Mouse (Mus musculus) MEL-GATA-1-ER (cell line): Measurements from ENCODE around the gene Tomm34.

Experiments
- DNase-seq: peaks from one replicate; pipeline ENCODE4 v3.0.0-alpha.2; 2012; ENCODE audit warnings: low read depth; ENCODE audit errors: extremely low read depth

The Tomm34 gene

GRCm38 (mm10) chr2:164070765-164071436 is at the start of gene Tomm34:
TSS of gene Tomm34 (minus strand) at chr2:164071169.
- peak; percentile 81 for DNase-seq

DNA sequence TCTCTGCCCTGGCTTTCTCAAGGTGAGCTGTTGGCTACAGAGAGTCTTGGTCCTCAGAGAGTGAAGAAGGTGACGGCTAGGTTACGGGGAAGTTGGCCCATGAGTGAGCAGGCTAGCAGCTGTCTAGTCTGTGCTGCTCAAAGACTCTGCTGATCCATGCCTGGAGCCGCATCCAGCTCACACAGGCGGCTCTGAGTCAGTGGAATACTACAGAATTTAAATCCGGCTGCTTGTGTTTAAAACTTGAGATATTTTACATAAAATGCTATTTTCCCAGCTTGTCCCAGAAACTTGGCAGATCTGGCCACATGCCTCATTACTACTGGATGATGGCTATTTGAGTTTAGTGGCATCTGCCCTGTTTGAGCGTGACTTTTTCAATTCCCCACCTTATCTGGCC is 48.5 kb upstream of the Tomm34 start:
- no peak for DNase-seq

DNA sequence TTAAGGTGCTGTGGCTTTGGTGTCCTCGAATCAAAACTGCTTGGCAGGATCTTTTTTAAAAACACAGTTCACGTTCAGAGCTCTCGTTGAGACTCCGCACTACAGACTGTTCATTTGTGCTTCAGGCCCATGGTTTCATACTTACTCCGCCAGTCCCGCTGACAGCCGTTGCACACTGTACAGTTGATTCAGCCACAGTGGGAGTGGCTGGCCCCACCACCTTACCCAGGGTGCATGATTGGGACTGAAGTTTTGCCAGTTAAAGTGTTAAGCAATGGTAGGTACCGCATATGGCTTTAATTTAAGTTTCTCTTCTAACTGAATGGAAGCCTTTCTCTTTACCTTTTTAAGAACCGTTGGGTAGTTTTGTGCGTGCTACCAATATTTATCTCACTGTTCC is 44.6 kb upstream of the Tomm34 start:
- DNase-seq, result no peak

- no peak for DNase-seq
Observed at GRCm38 (mm10) chr2:164114051-164114450, 43.1 kb upstream of the Tomm34 start.

DNA sequence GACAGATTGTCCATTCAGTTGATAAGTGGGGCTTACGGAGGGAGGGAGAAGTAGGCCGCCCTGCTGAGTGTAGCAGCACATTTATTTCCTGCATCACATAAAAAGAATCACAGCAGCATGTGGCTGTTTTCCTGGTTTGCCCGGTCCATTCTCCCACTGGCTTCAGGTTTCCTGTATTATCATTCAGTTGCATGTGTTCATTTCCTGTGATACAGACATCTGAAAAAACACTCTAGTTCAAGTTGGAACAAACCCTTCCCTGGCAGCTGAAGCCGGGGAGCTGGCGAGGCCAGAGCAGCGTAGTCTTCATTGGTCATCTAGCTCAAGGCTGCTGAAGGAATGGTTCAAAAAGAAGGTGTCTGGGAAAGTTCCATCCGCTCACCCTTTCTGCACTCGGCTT is 40.6 kb upstream of the Tomm34 start:
- DNase-seq, result no peak

DNA sequence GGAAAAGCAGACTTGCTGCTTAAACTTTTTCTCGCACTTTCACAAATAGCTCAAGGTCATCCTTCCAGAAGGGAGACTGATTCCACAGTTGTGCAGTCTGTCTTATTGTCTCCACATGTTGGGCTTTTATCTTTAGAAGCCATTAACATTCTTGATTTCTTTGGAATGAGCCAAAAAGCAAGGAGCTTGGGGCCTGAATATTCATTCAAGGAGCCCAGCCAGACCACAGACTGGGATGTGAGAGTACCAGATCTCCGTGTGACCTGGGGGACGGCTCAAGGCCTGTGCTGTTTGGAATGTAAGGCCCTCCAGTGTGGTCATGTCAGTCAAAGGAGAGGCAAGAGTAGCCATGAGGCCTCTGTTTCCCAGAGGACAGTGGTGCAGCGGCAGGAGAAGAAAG is 37.5 kb upstream of the Tomm34 start:
- DNase-seq, result no peak

- no peak for DNase-seq
Observed at GRCm38 (mm10) chr2:164107125-164107874, 36.3 kb upstream of the Tomm34 start.

DNA sequence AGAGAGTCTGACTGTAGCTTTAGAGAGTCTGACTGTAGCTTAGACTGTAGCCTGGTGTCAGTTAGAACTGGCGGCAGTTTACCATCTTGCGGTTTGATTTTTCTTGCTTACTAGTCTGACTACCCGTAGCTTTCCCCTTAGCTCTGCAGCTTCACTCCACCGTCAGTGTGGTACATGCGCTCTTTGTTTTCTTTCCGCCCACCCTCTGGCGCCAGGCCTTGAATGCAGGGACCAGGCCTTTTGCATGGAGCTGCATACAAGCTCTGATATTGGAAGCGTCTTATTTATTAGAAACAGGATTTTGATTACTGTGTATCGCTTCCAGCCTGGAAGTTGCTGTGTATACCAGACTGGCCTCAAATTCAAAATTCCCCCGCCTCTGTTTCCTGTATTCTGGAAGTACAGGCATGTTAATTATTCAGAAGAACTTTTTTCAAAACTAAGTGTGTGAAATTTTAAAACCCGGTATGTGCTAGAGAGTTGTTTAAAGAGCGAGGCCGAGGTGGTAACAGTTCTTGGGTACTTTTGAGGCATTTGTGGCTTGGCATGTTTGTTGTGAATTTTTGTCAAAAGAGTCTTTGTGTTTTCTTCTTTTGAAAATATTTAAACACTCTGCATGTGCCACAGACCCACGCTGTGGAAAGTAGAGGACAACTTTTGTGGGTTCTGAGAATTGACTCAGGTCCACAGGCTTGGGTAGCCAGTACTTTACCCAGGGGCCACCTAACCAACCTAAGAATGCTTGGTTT is 35.5 kb upstream of the Tomm34 start:
- DNase-seq, result no peak

DNA sequence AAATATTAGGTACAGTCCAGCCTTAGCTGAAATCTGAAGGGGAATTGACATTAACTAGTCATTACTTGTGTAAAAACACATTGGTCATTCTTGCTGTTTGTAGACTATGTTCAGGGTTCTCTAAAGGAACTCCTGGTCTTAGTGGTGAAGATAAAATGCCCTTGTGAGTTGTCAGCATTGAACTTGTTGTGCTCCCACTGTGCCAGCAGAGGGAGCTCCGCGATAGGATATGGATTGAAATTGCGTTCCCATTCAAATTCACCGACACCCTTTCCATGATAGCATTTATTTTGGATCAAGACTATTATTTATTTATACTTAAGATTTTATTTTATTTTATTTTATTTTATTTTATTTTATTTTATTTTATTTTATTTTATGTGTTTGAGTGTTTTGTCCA is 32.5 kb upstream of the Tomm34 start:
- DNase-seq, result no peak

DNA sequence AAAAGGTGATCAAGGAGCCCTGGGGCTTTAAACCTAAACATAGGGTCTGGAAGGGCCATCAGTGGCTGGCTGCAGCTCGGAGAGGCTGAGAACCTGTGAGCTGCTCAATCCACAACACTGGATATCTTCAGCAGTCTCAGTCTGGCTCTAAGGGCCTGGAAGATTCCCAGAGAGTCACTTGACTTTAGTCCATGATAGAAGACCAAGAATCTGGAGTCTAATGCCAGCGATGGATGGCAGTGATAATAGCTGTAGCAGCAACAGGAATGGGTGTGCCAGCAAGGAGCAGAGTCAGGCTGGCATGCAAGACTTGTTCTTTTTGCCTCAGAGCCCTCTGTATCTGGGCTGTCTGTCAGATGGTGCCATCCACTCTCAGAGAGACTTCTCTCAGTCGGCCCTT is 31.4 kb upstream of the Tomm34 start:
- DNase-seq, result no peak

- no peak for DNase-seq
Observed at GRCm38 (mm10) chr2:164101936-164102335, 31.0 kb upstream of the Tomm34 start.

- no peak for DNase-seq
Observed at GRCm38 (mm10) chr2:164098603-164099250, 27.8 kb upstream of the Tomm34 start.

DNA sequence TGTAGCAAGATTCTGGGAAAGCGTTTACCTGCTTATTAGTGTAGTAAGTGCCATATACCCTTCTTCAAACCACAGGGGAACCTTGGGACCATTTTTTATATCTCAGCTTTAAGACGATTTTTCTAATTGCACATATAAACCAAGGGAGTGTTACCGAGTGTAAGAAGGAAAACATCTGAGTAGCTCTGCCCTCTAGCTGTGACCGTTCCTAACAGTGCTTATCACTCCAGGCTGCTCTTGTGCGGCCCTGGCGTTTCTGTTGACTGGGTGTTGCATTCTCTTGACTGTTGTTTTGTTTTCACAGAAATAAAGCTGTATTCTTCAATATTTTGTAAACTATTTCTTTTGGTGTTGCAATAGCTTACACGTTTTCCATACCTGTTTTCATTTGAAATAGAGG is 23.2 kb upstream of the Tomm34 start:
- DNase-seq, result no peak

DNA sequence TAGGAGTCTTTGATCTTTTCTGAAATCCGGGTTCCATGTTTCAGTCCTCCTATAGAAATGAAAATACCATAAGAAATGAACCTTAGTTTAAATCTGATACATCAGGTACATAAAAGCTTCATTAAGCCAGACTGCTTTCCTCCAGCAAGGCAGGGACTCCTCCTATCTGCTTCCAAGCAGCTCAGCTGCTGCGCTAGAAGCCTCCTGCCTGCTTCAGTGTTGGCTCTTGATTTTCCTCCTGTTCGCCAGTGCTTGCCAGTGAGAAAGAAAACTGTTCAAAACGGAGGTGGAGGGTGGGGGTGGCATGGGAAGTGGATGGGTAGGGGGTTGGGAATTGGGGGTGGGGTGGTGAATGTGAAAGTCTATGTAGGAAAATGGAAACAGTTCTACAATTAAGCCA is 18.5 kb upstream of the Tomm34 start:
- DNase-seq, result no peak

GRCm38 (mm10) chr2:164087416-164088017 is 16.5 kb upstream of the Tomm34 start:
- DNase-seq, result no peak

DNA sequence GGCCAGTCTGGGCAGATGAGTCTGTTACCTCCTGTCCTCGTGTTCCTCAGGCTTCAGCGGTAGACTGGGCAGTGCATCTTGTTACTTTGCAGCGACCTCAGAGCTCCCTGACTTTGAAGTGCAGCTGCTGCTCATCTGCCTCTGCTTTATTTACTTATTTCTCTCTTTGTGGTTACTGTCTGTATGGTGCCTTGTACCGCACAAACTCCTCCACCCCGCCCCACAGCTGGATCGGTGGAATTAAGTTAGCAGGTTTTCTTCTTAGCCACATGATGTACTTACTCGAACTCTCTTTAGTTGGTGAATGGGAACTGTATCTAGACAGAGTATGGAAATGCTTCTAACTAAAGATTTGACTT is 13.4 kb upstream of the Tomm34 start:
- DNase-seq, result no peak

GRCm38 (mm10) chr2:164083609-164084341 is 12.8 kb upstream of the Tomm34 start:
- peak; percentile 91 for DNase-seq

GRCm38 (mm10) chr2:164082175-164082574 is 11.2 kb upstream of the Tomm34 start:
- no peak for DNase-seq

GRCm38 (mm10) chr2:164081577-164081976 is 10.6 kb upstream of the Tomm34 start:
- no peak for DNase-seq

- no peak for DNase-seq
Observed at GRCm38 (mm10) chr2:164079488-164079887, 8.5 kb upstream of the Tomm34 start.

GRCm38 (mm10) chr2:164077875-164078274 is 6.9 kb upstream of the Tomm34 start:
- no peak for DNase-seq
